Mouse (Mus musculus) embryonic facial prominence, embryonic 12.5 days (tissue): ENCODE measurements around the gene Tctn1. TPM values are rescaled to one million over a fixed set of nuclear protein-coding genes. Genes with fewer than 3 reads are reported as not detected.

Experiments
- ATAC-seq: fragments of 200-750 bp; cut with Nextera tagmentation; 2 replicates; pipeline ENCODE4 v1.8.0; 2017; ENCODE audit not compliant: insufficient number of reproducible peaks, insufficient read depth, low FRiP score, low TSS enrichment
- H3K27ac ChIP-seq: fragments of 300-500 bp; sonication (generic); 2 replicates; pipeline ENCODE4 v1.5.1; 2016; ENCODE audit warnings: mild to moderate bottlenecking
- H3K27me3 ChIP-seq: fragments of 300-500 bp; sonication (generic); 2 replicates; pipeline ENCODE4 v1.6.1; 2016; ENCODE audit warnings: mild to moderate bottlenecking, moderate library complexity
- H3K36me3 ChIP-seq: fragments of 300-500 bp; sonication (generic); 2 replicates; pipeline ENCODE4 v1.6.1; 2016; ENCODE audit warnings: mild to moderate bottlenecking
- H3K4me1 ChIP-seq: fragments of 300-500 bp; sonication (generic); 2 replicates; pipeline ENCODE4 v1.6.1; 2016
- H3K4me2 ChIP-seq: fragments of 300-500 bp; sonication (generic); replicated peaks from 2 replicates; pipeline ENCODE4 v1.6.1; 2016; ENCODE audit warnings: mild to moderate bottlenecking, moderate library complexity
- H3K4me3 ChIP-seq: fragments of 300-500 bp; sonication (generic); 2 replicates; pipeline ENCODE4 v1.5.1; 2016; ENCODE audit warnings: mild to moderate bottlenecking
- H3K9ac ChIP-seq: fragments of 300-500 bp; sonication (generic); 2 replicates; pipeline ENCODE4 v1.6.1; 2016; ENCODE audit warnings: mild to moderate bottlenecking, moderate library complexity
- H3K9me3 ChIP-seq: fragments of 300-500 bp; sonication (generic); 2 replicates; pipeline ENCODE4 v1.6.1; 2016; ENCODE audit warnings: mild to moderate bottlenecking, moderate library complexity
- WGBS: fragments of 180-500 bp; shearing (Covaris S2); methylation state at CpG from one replicate; pipeline ENCODE4 v1.1.7; 2016; 5-methylcytosine and 5-hydroxymethylcytosine counted together
- polyA plus RNA-seq: library from polyadenylated mRNA; unstranded; fragments of >200 nt; fragmentation: Nextera tagmentation; extraction: Ambion mirVana; gene quantifications from 2 replicates; pipeline ENCODE4 v1.2.1, GENCODE M21; 2016

Gene Tctn1
- polyA plus RNA-seq, 1 experiment from 2014 or later, result 5.9 TPM

DNA sequence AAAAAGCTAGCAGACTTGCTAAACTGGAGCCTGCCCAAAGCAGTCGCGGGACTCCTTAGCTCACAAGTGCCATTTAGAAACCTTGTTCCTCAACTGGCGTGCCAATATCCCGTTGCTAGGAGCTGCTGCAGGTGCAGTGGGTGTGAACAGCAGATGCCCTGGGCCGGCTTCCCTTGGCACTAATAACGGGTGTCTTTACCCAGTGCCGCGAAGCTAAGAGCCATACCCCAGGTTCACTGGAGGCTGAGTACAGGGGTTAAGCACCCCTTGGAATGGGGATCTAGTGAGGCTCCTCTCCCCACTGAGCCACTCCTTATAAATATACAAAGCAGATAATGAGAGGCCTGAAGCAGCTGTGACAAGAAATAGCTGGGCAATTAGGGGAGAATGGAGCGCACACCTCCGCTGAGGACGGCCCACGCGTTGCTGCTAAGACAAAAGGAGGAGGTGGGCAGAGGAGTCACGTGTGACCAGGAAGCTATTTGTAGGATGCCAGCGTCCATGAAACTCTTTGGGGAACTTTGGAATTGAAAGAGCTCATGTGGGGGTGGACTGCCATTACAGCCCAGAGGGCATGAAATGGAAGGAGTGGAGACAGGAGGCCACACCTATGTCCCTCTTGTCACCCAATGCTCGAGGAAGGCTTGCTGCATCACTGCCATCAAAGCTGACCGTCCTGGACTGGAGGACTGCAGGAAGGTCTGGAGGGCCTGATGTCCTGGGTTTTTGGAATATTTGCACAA is 20.3 kb downstream of the Tctn1 start:
- no peak for ATAC-seq
- Histone ChIP-seq H3K4me2 (no peak overlapping the region), H3K36me3 (peaks cover 38% of the 10 kb centered on the region), H3K4me1 (peaks cover 4% of the 10 kb centered on the region; the same call in 1 of the 2 replicates), H3K9me3 (no peaks in the 10 kb centered on the region), H3K27ac (no peak overlapping the region), H3K9ac (no peak overlapping the region), H3K27me3 (no peaks in the 10 kb centered on the region), H3K4me3 (no peak overlapping the region)
- WGBS, result 91% methylated on average over 17 of the region's 17 CpGs

GRCm38 (mm10) chr5:122242521-122243123 is 21.6 kb downstream of the Tctn1 start:
- H3K36me3 ChIP-seq, result peaks cover 26% of the 10 kb centered on the region
- no peak overlapping the region for H3K9ac ChIP-seq
- H3K27me3 ChIP-seq, result no peaks in the 10 kb centered on the region
- H3K4me2 ChIP-seq, result no peak overlapping the region
- H3K27ac ChIP-seq, result no peak overlapping the region
- no peak overlapping the region for H3K4me3 ChIP-seq
- no peak for ATAC-seq
- WGBS, result 87% methylated on average over 6 of the region's 6 CpGs
- peaks cover 5% of the 10 kb centered on the region; the same call in 1 of the 2 replicates for H3K4me1 ChIP-seq
- H3K9me3 ChIP-seq, result no peaks in the 10 kb centered on the region

DNA sequence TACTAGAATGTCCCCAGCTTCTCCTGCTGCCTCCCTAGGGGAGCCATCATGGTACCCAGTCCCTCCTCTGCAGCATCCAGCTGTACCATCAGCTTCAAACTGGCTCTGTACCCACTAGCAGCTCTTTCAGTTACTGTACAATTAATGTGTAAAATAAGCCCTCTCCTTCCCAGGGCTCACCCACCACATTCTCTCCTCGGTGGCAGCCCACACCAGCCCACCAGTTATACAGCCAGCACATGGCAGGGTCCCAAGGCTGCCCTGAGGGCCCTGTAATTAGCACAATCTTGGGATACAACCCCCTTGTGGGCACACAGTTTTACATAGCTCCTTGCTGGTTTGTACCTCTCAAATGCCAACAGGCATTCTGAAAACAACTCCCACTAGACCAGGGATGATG is 23.3 kb downstream of the Tctn1 start:
- no peak overlapping the region for H3K27ac ChIP-seq
- no peaks in the 10 kb centered on the region for H3K9me3 ChIP-seq
- no peak overlapping the region for H3K9ac ChIP-seq
- H3K4me3 ChIP-seq, result no peak overlapping the region
- no peak overlapping the region for H3K4me2 ChIP-seq
- no peaks in the 10 kb centered on the region for H3K27me3 ChIP-seq
- WGBS, result 69% methylated on average over 1 of the region's 1 CpGs
- H3K36me3 ChIP-seq, result peaks cover 22% of the 10 kb centered on the region
- peaks cover 6% of the 10 kb centered on the region; the same call in 1 of the 2 replicates for H3K4me1 ChIP-seq
- ATAC-seq, result no peak

DNA sequence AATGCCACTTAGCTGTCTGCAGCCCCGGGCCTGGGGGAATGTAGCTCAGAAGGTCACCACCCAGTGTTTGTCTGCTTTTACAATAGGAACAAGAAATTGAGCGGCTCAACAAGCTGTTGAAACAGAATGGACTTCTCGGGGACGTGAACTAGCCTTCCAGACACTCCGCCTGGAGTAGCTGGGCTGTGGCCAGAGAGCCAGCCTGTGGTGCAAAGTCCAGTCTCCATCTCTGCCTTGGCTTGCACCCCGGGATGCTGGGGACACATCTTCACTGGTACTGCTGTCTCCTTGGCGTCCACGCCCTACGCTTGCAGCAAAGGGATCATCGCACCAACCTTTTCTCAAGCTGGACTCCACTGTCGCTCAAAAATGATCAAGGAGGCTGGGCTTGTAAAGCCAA is 23.7 kb downstream of the Tctn1 start:
- H3K4me2 ChIP-seq, result no peak overlapping the region
- peaks cover 10% of the 10 kb centered on the region; the same call in 1 of the 2 replicates for H3K4me1 ChIP-seq
- H3K4me3 ChIP-seq, result no peak overlapping the region
- H3K36me3 ChIP-seq, result peaks cover 22% of the 10 kb centered on the region
- no peak overlapping the region for H3K27ac ChIP-seq
- H3K9ac ChIP-seq, result no peak overlapping the region
- no peaks in the 10 kb centered on the region for H3K27me3 ChIP-seq
- no peak for ATAC-seq
- H3K9me3 ChIP-seq, result no peaks in the 10 kb centered on the region
- 92% methylated on average over 11 of the region's 11 CpGs for WGBS

DNA sequence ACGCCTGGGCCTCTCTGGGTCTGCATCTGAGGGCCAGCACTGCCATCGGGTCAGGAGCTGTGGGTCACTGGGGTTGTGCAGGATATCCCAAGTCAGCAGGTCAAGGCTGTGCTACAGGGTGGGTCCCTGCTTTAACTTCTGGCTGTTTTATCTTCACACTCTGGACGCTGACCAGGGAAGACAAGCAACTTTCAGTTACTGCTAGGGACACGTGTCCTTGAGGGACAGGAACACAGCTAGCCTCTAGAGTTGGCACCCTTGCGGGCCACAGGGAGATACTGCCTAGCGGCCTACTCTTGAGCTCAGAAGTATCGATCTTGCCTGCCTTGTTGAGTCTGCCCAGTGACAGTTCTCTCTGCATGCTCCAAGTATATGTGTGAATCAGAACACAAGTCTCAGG is 24.6 kb downstream of the Tctn1 start:
- 70% methylated on average over 7 of the region's 7 CpGs for WGBS
- no peak overlapping the region for H3K27ac ChIP-seq
- H3K4me3 ChIP-seq, result no peak overlapping the region
- no peaks in the 10 kb centered on the region for H3K9me3 ChIP-seq
- peaks cover 22% of the 10 kb centered on the region for H3K36me3 ChIP-seq
- no peak for ATAC-seq
- peaks cover 19% of the 10 kb centered on the region; the same call in 1 of the 2 replicates for H3K4me1 ChIP-seq
- H3K4me2 ChIP-seq, result no peak overlapping the region
- no peaks in the 10 kb centered on the region for H3K27me3 ChIP-seq
- H3K9ac ChIP-seq, result no peak overlapping the region

DNA sequence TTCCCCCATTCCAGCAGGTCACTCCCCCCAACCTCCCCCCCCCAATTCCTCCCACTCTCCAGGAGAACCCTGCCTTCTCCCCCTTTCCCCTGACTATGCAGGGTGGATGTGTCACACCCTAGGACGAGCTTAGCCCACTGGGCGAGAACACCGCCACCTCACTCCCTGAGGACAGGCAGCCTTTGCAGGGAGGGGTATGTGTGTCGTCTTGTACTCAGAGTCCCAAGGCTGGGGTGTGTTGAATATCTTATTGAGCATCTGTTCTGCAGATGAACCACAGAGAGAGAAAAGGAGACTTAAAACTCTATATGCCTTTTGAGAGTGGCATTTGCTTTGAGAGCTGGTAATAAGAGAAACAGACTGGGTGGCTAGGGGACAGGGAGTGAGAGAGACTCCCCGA is 27.1 kb downstream of the Tctn1 start:
- H3K4me2 ChIP-seq, result no peak overlapping the region
- peaks cover 21% of the 10 kb centered on the region for H3K36me3 ChIP-seq
- H3K9ac ChIP-seq, result no peak overlapping the region
- ATAC-seq, result no peak
- H3K9me3 ChIP-seq, result no peaks in the 10 kb centered on the region
- WGBS, result 71% methylated on average over 5 of the region's 5 CpGs
- peaks cover 25% of the 10 kb centered on the region; the same call in 1 of the 2 replicates for H3K4me1 ChIP-seq
- no peaks in the 10 kb centered on the region for H3K27me3 ChIP-seq
- no peak overlapping the region for H3K4me3 ChIP-seq
- H3K27ac ChIP-seq, result peak overlapping the region; percentile 63

GRCm38 (mm10) chr5:122235196-122235836 is 28.9 kb downstream of the Tctn1 start:
- H3K4me1 ChIP-seq, result peaks cover 28% of the 10 kb centered on the region; the same call in 1 of the 2 replicates
- H3K4me2 ChIP-seq, result no peak overlapping the region; the same call in 1 of the 2 replicates
- H3K9me3 ChIP-seq, result no peaks in the 10 kb centered on the region
- no peak; the same call in 1 of the 2 replicates for ATAC-seq
- H3K9ac ChIP-seq, result peak overlapping the region; percentile 31; the same call in 1 of the 2 replicates
- H3K27ac ChIP-seq, result peak overlapping the region; percentile 81
- H3K4me3 ChIP-seq, result no peak overlapping the region
- H3K36me3 ChIP-seq, result peaks cover 3% of the 10 kb centered on the region
- no peaks in the 10 kb centered on the region for H3K27me3 ChIP-seq
- 30% methylated on average over 9 of the region's 9 CpGs for WGBS

- peak overlapping the region; percentile 81 for H3K27ac ChIP-seq
- peak overlapping the region; percentile 31; the same call in 1 of the 2 replicates for H3K9ac ChIP-seq
- no peaks in the 10 kb centered on the region for H3K36me3 ChIP-seq
- no peaks in the 10 kb centered on the region for H3K27me3 ChIP-seq
- 70% methylated on average over 9 of the region's 9 CpGs for WGBS
- no peak for ATAC-seq
- H3K4me3 ChIP-seq, result no peak overlapping the region
- no peak overlapping the region; the same call in 1 of the 2 replicates for H3K4me2 ChIP-seq
- no peaks in the 10 kb centered on the region for H3K9me3 ChIP-seq
- H3K4me1 ChIP-seq, result peaks cover 28% of the 10 kb centered on the region; the same call in 1 of the 2 replicates
These were observed 29.7 kb downstream of the Tctn1 start for GRCm38 (mm10) chr5:122234319-122235195.

DNA sequence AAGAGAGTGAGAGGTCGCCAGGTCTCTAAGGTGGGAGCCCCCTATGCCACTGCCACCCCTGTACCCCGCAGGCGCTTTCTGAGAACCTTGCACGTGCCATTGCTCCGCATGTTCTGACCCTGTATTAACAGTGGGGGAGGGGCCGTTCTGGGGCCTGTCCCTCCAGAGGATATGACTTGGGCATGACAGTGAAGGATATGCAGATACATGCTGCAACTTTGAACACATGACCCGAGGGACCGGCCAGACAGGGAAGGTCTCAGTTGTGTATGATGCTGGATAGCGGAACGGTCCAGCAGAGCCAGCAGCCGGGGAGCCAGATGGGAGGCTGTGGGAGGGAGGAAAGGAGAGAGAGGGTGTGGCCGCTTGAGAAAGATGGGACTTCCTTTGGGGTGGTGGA is 30.6 kb downstream of the Tctn1 start:
- 84% methylated on average over 12 of the region's 12 CpGs for WGBS
- no peak for ATAC-seq
- no peaks in the 10 kb centered on the region for H3K9me3 ChIP-seq

GRCm38 (mm10) chr5:122233077-122233581 is 31.1 kb downstream of the Tctn1 start:
- Histone ChIP-seq H3K27me3 (no peaks in the 10 kb centered on the region), H3K4me3 (no peak overlapping the region), H3K36me3 (no peaks in the 10 kb centered on the region), H3K9ac (no peak overlapping the region), H3K27ac (no peak overlapping the region), H3K4me1 (peaks cover 23% of the 10 kb centered on the region; the same call in 1 of the 2 replicates), H3K4me2 (no peak overlapping the region), H3K9me3 (no peaks in the 10 kb centered on the region)
- WGBS, result 85% methylated on average over 14 of the region's 14 CpGs
- no peak for ATAC-seq

More for the DNA sequence above, 30.6 kb downstream of the Tctn1 start:
- no peak overlapping the region for H3K9ac ChIP-seq
- H3K4me2 ChIP-seq, result no peak overlapping the region
- no peak overlapping the region for H3K27ac ChIP-seq
- H3K4me3 ChIP-seq, result no peak overlapping the region
- H3K4me1 ChIP-seq, result peaks cover 23% of the 10 kb centered on the region; the same call in 1 of the 2 replicates
- H3K36me3 ChIP-seq, result no peaks in the 10 kb centered on the region
- no peaks in the 10 kb centered on the region for H3K27me3 ChIP-seq

DNA sequence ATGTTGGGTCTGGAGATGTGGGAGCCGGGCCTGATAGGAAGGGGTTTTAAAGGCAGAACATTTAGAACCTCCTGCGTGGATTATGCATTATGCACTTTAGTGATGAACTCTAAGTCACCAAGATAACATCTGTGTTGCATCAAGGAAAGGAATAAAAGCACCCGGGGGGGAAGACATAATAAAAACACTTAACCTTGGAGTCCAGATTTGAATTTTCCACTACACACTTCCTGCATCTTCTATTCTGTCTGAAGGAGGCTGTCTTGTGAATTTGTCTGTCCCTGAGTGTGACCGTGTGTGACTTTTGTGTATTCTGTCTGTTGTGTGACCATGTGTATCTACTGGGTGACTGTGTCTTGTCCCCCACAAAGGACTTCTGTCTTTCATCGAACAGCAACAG is 32.3 kb downstream of the Tctn1 start:
- WGBS, result 62% methylated on average over 5 of the region's 5 CpGs
- Histone ChIP-seq H3K9ac (no peak overlapping the region), H3K4me2 (no peak overlapping the region), H3K4me3 (no peak overlapping the region), H3K9me3 (no peaks in the 10 kb centered on the region), H3K27ac (no peak overlapping the region), H3K27me3 (no peaks in the 10 kb centered on the region), H3K36me3 (peaks cover 8% of the 10 kb centered on the region; the same call in 1 of the 2 replicates), H3K4me1 (peaks cover 23% of the 10 kb centered on the region; the same call in 1 of the 2 replicates)
- ATAC-seq, result no peak
